Mouse (Mus musculus): ENCODE data around the gene Zic5. TPM values are rescaled to one million over a fixed set of nuclear protein-coding genes. Genes with fewer than 3 reads are reported as not detected.

Zic5 gene
- total and polyA plus RNA-seq, 2 experiments from 2014 or later, result not detected

- Histone ChIP-seq H3K4me3 (ENCODE audit: low read depth, low read length) (no peak overlapping the region), H3K36me3 (replicated peaks; ENCODE audit: control insufficient read depth, insufficient read depth, low read length) (no peaks in the 10 kb centered on the region), H3K9me3 (replicated peaks; ENCODE audit: control insufficient read depth, low read length) (no peaks in the 10 kb centered on the region), H3K4me1 (ENCODE audit: control insufficient read depth, insufficient read depth) (0 out of 2 replicates have a peak, but pooled peaks cover 5% of the 10 kb centered on the region), H3K27ac (ENCODE audit: low read depth) (no peak overlapping the region), H3K27me3 (ENCODE audit: control insufficient read depth, insufficient read depth, low read length) (peaks cover 100% of the 10 kb centered on the region), H3K9ac (replicated peaks; ENCODE audit: low read depth, low read length) (no peak overlapping the region), H3K4me2 (ENCODE audit: low read depth, low read length) (no peak overlapping the region)
- ATAC-seq (ENCODE audit: insufficient read depth, low read depth), result no peak
- TF ChIP-seq EP300 (IDR thresholded peaks at IDR 0.05; ENCODE audit: low read depth) (no peak), CTCF (IDR thresholded peaks at IDR 0.05; ENCODE audit: low read depth) (no peak)
- DNase-seq (ENCODE audit: low spot score), result no peak
- 2% methylated on average over 22 of the region's 22 CpGs for WGBS
These were observed 13.1 kb upstream of the Zic5 start for GRCm38 (mm10) chr14:122478574-122479011.

GRCm38 (mm10) chr14:122477971-122478573, 12.6 kb upstream of the Zic5 start:
- WGBS, result 2% methylated on average over 9 of the region's 9 CpGs

DNA sequence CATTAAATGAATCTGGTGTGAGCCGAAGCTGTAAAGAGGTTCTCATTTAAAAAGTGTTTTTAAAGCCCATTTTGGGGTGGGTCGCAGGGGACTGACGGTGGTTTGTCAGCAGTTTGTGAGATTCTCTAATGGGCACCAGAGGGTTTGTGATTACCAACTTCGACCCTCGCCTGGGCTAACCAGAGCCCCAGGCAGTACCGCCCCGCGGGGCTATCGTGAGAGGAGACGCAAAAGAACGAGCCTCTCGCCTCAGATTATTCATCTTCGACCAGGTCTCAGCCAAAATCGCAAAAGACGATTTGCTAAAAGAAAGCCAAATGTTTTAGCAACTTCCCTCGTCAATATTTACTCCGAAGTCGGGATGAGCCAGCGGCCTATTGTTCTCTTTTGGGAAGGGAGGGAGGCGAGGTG, 11.8 kb upstream of the Zic5 start:
- WGBS, result 2% methylated on average over 20 of the region's 20 CpGs
- no peak for ATAC-seq (ENCODE audit: insufficient read depth, low read depth)
- TF ChIP-seq CTCF (IDR thresholded peaks at IDR 0.05; ENCODE audit: low read depth), result no peak
- no peak for TF ChIP-seq EP300 (IDR thresholded peaks at IDR 0.05; ENCODE audit: low read depth)
- Histone ChIP-seq H3K4me2 (ENCODE audit: low read depth, low read length) (no peak overlapping the region), H3K36me3 (replicated peaks; ENCODE audit: control insufficient read depth, insufficient read depth, low read length) (no peaks in the 10 kb centered on the region), H3K9ac (replicated peaks; ENCODE audit: low read depth, low read length) (no peak overlapping the region), H3K4me3 (ENCODE audit: low read depth, low read length) (no peak overlapping the region), H3K27me3 (ENCODE audit: control insufficient read depth, insufficient read depth, low read length) (peaks cover 100% of the 10 kb centered on the region), H3K27ac (ENCODE audit: low read depth) (no peak overlapping the region), H3K4me1 (ENCODE audit: control insufficient read depth, insufficient read depth) (0 out of 2 replicates have a peak, but pooled peaks cover 5% of the 10 kb centered on the region), H3K9me3 (replicated peaks; ENCODE audit: control insufficient read depth, low read length) (no peaks in the 10 kb centered on the region)
- DNase-seq (ENCODE audit: low spot score), result no peak

More at GRCm38 (mm10) chr14:122477971-122478573, 12.6 kb upstream of the Zic5 start:
- ATAC-seq (ENCODE audit: insufficient read depth, low read depth) (no peak), DNase-seq (ENCODE audit: low spot score) (no peak)
- Histone ChIP-seq H3K27me3 (ENCODE audit: control insufficient read depth, insufficient read depth, low read length) (peaks cover 100% of the 10 kb centered on the region), H3K4me3 (ENCODE audit: low read depth, low read length) (no peak overlapping the region), H3K9ac (replicated peaks; ENCODE audit: low read depth, low read length) (no peak overlapping the region), H3K36me3 (replicated peaks; ENCODE audit: control insufficient read depth, insufficient read depth, low read length) (no peaks in the 10 kb centered on the region), H3K4me1 (ENCODE audit: control insufficient read depth, insufficient read depth) (0 out of 2 replicates have a peak, but pooled peaks cover 5% of the 10 kb centered on the region), H3K27ac (ENCODE audit: low read depth) (no peak overlapping the region), H3K4me2 (ENCODE audit: low read depth, low read length) (no peak overlapping the region), H3K9me3 (replicated peaks; ENCODE audit: control insufficient read depth, low read length) (no peaks in the 10 kb centered on the region)
- TF ChIP-seq CTCF (IDR thresholded peaks at IDR 0.05; ENCODE audit: low read depth) (no peak), EP300 (IDR thresholded peaks at IDR 0.05; ENCODE audit: low read depth) (no peak)

DNA sequence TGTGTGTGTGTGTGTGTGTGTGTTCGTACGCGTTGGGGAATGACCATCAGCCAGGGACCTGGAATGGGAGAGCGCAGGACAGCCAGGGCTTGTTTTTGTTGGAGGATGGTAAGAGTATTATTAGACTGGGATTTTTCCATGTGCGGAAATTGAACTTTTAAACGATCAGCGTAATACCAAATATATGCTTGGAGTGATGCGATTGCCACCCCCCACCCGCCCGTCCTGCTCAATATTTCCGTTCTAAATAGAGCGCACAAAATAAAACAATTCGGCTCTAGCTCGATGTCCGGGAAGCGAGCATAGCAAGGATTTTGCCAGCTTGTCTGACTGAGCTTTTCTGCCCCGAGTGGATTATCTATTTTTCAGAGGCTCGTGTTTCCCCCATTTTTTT, 11.3 kb upstream of the Zic5 start:
- DNase-seq (ENCODE audit: low spot score) (no peak), ATAC-seq (ENCODE audit: insufficient read depth, low read depth) (no peak)
- no peak overlapping the region for H3K27ac ChIP-seq (ENCODE audit: low read depth)
- no peaks in the 10 kb centered on the region for H3K36me3 ChIP-seq (replicated peaks; ENCODE audit: control insufficient read depth, insufficient read depth, low read length)
- H3K4me1 ChIP-seq (ENCODE audit: control insufficient read depth, insufficient read depth), result 0 out of 2 replicates have a peak, but pooled peaks cover 5% of the 10 kb centered on the region
- no peak overlapping the region for H3K9ac ChIP-seq (replicated peaks; ENCODE audit: low read depth, low read length)
- 1% methylated on average over 18 of the region's 18 CpGs for WGBS
- no peak overlapping the region for H3K4me3 ChIP-seq (ENCODE audit: low read depth, low read length)
- H3K4me2 ChIP-seq (ENCODE audit: low read depth, low read length), result no peak overlapping the region
- H3K9me3 ChIP-seq (replicated peaks; ENCODE audit: control insufficient read depth, low read length), result no peaks in the 10 kb centered on the region
- peaks cover 100% of the 10 kb centered on the region for H3K27me3 ChIP-seq (ENCODE audit: control insufficient read depth, insufficient read depth, low read length)
- TF ChIP-seq EP300 (IDR thresholded peaks at IDR 0.05; ENCODE audit: low read depth) (no peak), CTCF (IDR thresholded peaks at IDR 0.05; ENCODE audit: low read depth) (no peak)

DNA sequence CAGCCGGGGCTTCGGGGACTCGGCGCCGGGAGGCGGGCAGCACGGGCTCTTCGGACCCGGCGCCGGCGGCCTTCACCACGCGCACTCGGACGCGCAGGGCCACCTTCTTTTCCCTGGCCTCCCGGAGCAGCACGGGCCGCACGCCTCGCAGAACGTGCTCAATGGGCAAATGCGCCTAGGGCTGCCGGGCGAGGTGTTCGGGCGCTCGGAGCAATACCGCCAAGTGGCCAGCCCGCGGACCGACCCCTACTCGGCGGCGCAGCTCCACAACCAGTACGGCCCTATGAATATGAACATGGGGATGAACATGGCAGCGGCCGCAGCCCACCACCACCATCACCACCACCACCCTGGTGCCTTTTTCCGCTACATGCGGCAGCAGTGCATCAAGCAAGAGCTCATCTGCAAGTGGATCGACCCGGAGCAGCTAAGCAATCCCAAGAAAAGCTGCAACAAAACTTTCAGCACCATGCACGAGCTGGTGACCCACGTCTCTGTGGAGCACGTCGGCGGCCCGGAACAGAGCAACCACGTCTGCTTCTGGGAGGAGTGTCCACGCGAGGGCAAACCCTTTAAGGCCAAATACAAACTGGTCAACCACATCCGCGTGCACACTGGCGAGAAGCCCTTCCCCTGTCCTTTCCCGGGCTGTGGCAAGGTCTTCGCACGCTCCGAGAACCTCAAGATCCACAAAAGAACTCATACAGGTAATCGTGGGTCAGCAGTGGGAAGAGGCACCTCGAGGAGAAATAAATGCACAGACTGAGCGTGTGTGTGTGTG, 10.8 kb upstream of the Zic5 start:
- Histone ChIP-seq H3K27me3 (ENCODE audit: control insufficient read depth, insufficient read depth, low read length) (peaks cover 100% of the 10 kb centered on the region), H3K36me3 (replicated peaks; ENCODE audit: control insufficient read depth, insufficient read depth, low read length) (no peaks in the 10 kb centered on the region), H3K9me3 (replicated peaks; ENCODE audit: control insufficient read depth, low read length) (no peaks in the 10 kb centered on the region), H3K4me1 (ENCODE audit: control insufficient read depth, insufficient read depth) (0 out of 2 replicates have a peak, but pooled peaks cover 5% of the 10 kb centered on the region), H3K27ac (ENCODE audit: low read depth) (no peak overlapping the region), H3K4me3 (ENCODE audit: low read depth, low read length) (peak overlapping the region; percentile 52), H3K9ac (replicated peaks; ENCODE audit: low read depth, low read length) (no peak overlapping the region), H3K4me2 (ENCODE audit: low read depth, low read length) (peak overlapping the region; percentile 71)
- ATAC-seq (ENCODE audit: insufficient read depth, low read depth) (0 out of 2 replicates have a peak, but pooled peaks have one; percentile 12), DNase-seq (ENCODE audit: low spot score) (no peak)
- TF ChIP-seq CTCF (IDR thresholded peaks at IDR 0.05; ENCODE audit: low read depth), result no peak
- TF ChIP-seq EP300 (IDR thresholded peaks at IDR 0.05; ENCODE audit: low read depth), result no peak
- WGBS, result under 1% methylated on average over 62 of the region's 62 CpGs

Measured in heart, postnatal 0 days (tissue).